Mouse (Mus musculus) layer of hippocampus, adult 9-10 months (tissue): ENCODE measurements around the gene Ttc1.

Experiments used
- DNase-seq: peaks from one replicate; pipeline ENCODE4 v3.0.0; 2022; ENCODE audit warnings: low spot score

Gene Ttc1

GRCm38 (mm10) chr11:43703552-43703951, 44.3 kb downstream of the Ttc1 start:
- DNase-seq = no peak

GRCm38 (mm10) chr11:43700291-43700690, 47.5 kb downstream of the Ttc1 start:
- no peak for DNase-seq

- DNase-seq = no peak
Observed at GRCm38 (mm10) chr11:43698621-43699020, 49.2 kb downstream of the Ttc1 start.

- no peak for DNase-seq
Observed at GRCm38 (mm10) chr11:43696623-43697022, 51.2 kb downstream of the Ttc1 start.

GRCm38 (mm10) chr11:43688850-43689249, 59.0 kb downstream of the Ttc1 start:
- no peak for DNase-seq

- no peak for DNase-seq
Observed at GRCm38 (mm10) chr11:43682415-43683217, 65.2 kb downstream of the Ttc1 start.

GRCm38 (mm10) chr11:43681472-43682414, 66.1 kb downstream of the Ttc1 start, which contains the start of gene Pwwp2a:
Gene Pwwp2a, plus strand, starts transcription at chr11:43681998.
- DNase-seq = peak; percentile 93
